Mouse (Mus musculus) spleen, adult 2 months (tissue): ENCODE data around the gene Egfr.

ENCODE experiments used
- CTCF ChIP-seq: fragments of 200-500 bp; IDR thresholded peaks from 2 replicates; pipeline ENCODE4 v1.5.1; 2011; ENCODE audit warnings: mild to moderate bottlenecking, inconsistent platforms; ENCODE audit not compliant: insufficient read depth, insufficient read length, insufficient replicate concordance; ENCODE audit errors: extremely low read depth
- POLR2A ChIP-seq: fragments of 200-500 bp; IDR thresholded peaks from 2 replicates; pipeline ENCODE4 v1.6.1; 2011; ENCODE audit warnings: low read depth, low read length, inconsistent platforms

DNA sequence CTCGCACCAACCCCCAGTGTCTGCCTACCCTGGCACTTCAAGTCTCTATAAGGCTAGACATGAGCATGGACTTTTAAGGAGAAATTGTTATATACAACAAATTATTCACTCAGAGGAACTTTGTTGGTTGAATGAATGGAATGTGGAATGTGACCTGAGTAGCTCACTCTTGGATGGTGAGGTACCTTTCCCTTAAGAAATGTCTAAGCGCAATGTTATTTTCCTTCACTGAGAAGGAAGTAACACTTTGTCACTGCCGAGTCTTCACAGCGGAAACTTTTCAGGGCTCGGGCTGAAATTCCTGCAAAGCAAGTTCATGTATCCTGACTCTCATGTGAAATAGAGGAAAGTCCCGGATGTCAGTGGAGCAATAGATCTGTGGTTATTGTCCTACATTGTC, 7.9 kb downstream of the Egfr start:
- TF ChIP-seq CTCF = no peak
- no peak for TF ChIP-seq POLR2A
